Mouse (Mus musculus): ENCODE data around the gene B4gat1. TPM values are rescaled to one million over a fixed set of nuclear protein-coding genes. Genes with fewer than 3 reads are reported as not detected.

Gene B4gat1
- polyA plus RNA-seq, 1 experiment from 2014 or later, result 19.1 TPM

DNA sequence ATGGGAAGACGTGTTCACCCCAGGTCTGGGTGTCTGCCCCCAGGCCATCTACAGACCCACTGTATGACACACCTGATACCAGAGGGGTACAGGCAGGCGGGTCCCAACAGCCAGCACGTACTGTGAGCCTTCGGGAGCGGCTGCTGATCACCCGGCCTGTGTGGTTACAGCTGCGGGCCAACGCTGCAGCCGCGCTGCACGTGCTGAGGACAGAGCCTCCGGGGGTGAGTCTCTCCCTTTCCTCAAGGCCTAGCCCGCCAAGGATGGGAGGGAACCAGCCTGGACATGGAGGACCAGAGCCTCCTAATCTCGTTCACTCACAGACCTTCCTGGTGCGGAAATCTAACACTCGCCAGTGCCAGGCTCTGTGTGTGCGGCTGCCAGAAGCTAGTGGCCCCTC lies 12.4 kb downstream of the B4gat1 start:
- ATAC-seq (replicated peaks; ENCODE audit: low FRiP score) (peak; percentile 35; the same call in 1 of the 2 replicates), DNase-seq (ENCODE audit: low spot score) (no peak)
- H3K27ac ChIP-seq (ENCODE audit: low read depth, low read length), result no peak overlapping the region; the same call in 1 of the 2 replicates
- peak overlapping the region; percentile 31 for H3K4me3 ChIP-seq (ENCODE audit: low read depth, low read length)
- H3K36me3 ChIP-seq (ENCODE audit: control insufficient read depth, insufficient read depth, low read length), result peaks cover 15% of the 10 kb centered on the region; the same call in 1 of the 2 replicates
- H3K27me3 ChIP-seq (replicated peaks; ENCODE audit: control insufficient read depth, insufficient read depth, low read length), result peaks cover 36% of the 10 kb centered on the region
- peak overlapping the region; percentile 51 for H3K4me2 ChIP-seq
- 0 out of 2 replicates have a peak overlapping the region, but pooled peaks have one; percentile 20 for H3K9ac ChIP-seq (ENCODE audit: low read depth, low read length)
- H3K4me1 ChIP-seq (replicated peaks; ENCODE audit: control insufficient read depth, insufficient read depth, low read length), result no peaks in the 10 kb centered on the region
- H3K9me3 ChIP-seq (ENCODE audit: control insufficient read depth, low read length), result no peaks in the 10 kb centered on the region
- 17% methylated on average over 17 of the region's 17 CpGs for WGBS

DNA sequence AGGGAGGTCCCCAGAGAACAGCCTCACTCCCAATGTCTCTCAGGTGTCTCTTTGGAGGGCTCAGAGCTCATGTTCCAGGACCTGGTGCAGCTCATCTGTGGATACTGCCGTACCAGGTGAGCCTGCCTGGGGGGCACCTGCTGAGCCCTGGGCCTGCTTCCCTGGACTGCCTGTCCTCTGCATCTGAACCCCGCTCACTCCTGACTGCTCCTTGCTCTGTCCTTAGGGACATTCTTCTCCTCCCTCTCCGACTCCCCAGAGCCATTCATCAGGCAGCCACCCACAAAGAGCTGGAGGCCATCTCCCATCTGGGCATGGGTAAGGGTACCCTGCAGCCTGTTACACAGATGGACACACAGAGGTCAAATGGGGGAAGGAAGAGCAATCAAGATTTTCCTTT lies 12.9 kb downstream of the B4gat1 start:
- Histone ChIP-seq H3K27ac (ENCODE audit: low read depth, low read length) (no peak overlapping the region; the same call in 1 of the 2 replicates), H3K27me3 (replicated peaks; ENCODE audit: control insufficient read depth, insufficient read depth, low read length) (peaks cover 36% of the 10 kb centered on the region), H3K9ac (ENCODE audit: low read depth, low read length) (0 out of 2 replicates have a peak overlapping the region, but pooled peaks have one; percentile 20), H3K4me2 (peak overlapping the region; percentile 51), H3K4me1 (replicated peaks; ENCODE audit: control insufficient read depth, insufficient read depth, low read length) (peaks cover 2% of the 10 kb centered on the region; the same call in 1 of the 2 replicates), H3K36me3 (ENCODE audit: control insufficient read depth, insufficient read depth, low read length) (peaks cover 13% of the 10 kb centered on the region; the same call in 1 of the 2 replicates), H3K9me3 (ENCODE audit: control insufficient read depth, low read length) (no peaks in the 10 kb centered on the region), H3K4me3 (ENCODE audit: low read depth, low read length) (peak overlapping the region; percentile 31; the same call in 1 of the 2 replicates)
- no peak for DNase-seq (ENCODE audit: low spot score)
- no peak for ATAC-seq (replicated peaks; ENCODE audit: low FRiP score)
- 53% methylated on average over 3 of the region's 3 CpGs for WGBS

DNA sequence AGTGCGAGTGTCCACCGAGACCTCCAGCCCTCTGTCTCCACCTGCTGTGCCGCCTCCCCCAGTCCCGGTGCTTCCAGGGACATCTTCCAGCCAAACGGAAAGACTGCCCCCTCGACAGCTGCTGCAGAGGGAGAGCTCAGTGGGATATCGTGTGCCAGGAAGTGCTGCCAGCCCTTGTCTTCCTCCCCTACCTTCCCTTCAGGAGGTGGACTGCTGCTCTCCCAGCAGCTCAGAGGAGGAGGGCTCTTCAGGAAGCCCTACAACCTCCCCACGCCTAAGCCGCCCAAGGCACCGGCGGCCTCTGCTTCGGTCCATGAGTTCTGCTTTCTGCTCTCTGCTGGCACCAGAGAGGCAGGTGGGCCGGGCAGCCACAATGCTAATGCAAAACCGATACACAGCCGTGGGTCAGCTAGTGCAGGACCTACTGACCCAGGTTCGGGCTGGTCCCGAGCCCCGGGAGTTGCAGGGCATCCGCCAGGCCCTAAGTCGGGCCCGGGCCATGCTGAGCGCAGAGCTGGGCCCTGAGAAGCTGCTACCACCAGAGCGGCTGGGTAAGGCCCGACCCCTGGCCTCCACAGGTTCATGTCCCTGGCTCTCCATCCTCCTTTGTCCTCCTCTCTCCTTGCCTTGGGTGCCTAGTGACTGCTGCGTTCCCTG lies 13.7 kb downstream of the B4gat1 start:
- Histone ChIP-seq H3K9ac (ENCODE audit: low read depth, low read length) (no peak overlapping the region), H3K4me2 (peak overlapping the region; percentile 10; the same call in 1 of the 2 replicates), H3K36me3 (ENCODE audit: control insufficient read depth, insufficient read depth, low read length) (peaks cover 11% of the 10 kb centered on the region; the same call in 1 of the 2 replicates), H3K9me3 (ENCODE audit: control insufficient read depth, low read length) (no peaks in the 10 kb centered on the region), H3K4me3 (ENCODE audit: low read depth, low read length) (no peak overlapping the region), H3K27me3 (replicated peaks; ENCODE audit: control insufficient read depth, insufficient read depth, low read length) (peaks cover 36% of the 10 kb centered on the region), H3K27ac (ENCODE audit: low read depth, low read length) (no peak overlapping the region), H3K4me1 (replicated peaks; ENCODE audit: control insufficient read depth, insufficient read depth, low read length) (peaks cover 7% of the 10 kb centered on the region; the same call in 1 of the 2 replicates)
- ATAC-seq (replicated peaks; ENCODE audit: low FRiP score) (no peak), DNase-seq (ENCODE audit: low spot score) (no peak)
- WGBS, result 38% methylated on average over 25 of the region's 25 CpGs

DNA sequence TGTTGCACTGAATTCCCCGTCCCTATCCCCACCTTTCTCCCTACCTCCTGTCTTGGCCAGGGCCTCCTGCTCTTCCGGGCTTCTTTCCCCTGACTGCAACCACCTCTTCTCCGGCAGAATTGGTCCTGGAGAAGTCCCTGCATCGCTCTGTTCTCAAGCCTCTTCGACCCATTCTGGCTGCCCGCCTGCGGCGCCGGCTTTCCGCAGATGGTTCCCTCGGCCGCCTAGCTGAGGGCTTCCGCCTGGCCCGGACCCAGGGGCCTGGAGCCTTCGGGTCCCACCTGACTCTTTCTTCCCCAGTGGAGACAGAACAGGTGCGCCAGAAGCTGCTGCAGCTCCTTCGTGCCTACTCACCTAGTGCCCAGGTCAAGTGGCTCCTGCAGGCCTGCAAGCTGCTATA lies 14.2 kb downstream of the B4gat1 start:
- ATAC-seq (replicated peaks; ENCODE audit: low FRiP score), result no peak

DNA sequence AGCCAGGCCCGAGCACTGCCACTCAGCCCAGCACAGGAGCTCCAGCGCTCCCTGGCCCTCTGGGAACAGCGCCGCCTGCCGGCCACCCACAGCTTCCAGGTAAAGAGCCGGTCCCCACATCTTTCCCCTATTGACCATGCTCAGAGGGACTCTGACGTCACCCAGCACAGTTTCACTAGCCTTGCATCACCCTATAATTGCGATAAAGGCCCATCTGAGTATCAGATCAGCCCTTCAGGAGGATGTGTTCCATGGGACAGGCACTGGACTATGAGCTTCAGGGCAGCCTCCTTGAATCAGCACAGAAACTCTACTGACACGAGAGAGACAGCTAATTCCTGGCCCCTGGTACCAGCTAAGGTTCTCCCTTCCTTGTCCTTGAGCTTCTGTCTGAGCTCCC lies 15.3 kb downstream of the B4gat1 start:
- Histone ChIP-seq H3K9ac (ENCODE audit: low read depth, low read length) (no peak overlapping the region), H3K27me3 (replicated peaks; ENCODE audit: control insufficient read depth, insufficient read depth, low read length) (peaks cover 36% of the 10 kb centered on the region), H3K9me3 (ENCODE audit: control insufficient read depth, low read length) (no peaks in the 10 kb centered on the region), H3K4me2 (no peak overlapping the region), H3K27ac (ENCODE audit: low read depth, low read length) (no peak overlapping the region), H3K36me3 (ENCODE audit: control insufficient read depth, insufficient read depth, low read length) (peaks cover 3% of the 10 kb centered on the region; the same call in 1 of the 2 replicates), H3K4me3 (ENCODE audit: low read depth, low read length) (no peak overlapping the region), H3K4me1 (replicated peaks; ENCODE audit: control insufficient read depth, insufficient read depth, low read length) (peaks cover 18% of the 10 kb centered on the region)
- peak; percentile 63 for DNase-seq (ENCODE audit: low spot score)
- ATAC-seq (replicated peaks; ENCODE audit: low FRiP score), result no peak
- 28% methylated on average over 9 of the region's 9 CpGs for WGBS

More for the DNA sequence above, 14.2 kb downstream of the B4gat1 start:
- Histone ChIP-seq H3K4me3 (ENCODE audit: low read depth, low read length) (no peak overlapping the region), H3K36me3 (ENCODE audit: control insufficient read depth, insufficient read depth, low read length) (peaks cover 8% of the 10 kb centered on the region; the same call in 1 of the 2 replicates), H3K4me1 (replicated peaks; ENCODE audit: control insufficient read depth, insufficient read depth, low read length) (peaks cover 8% of the 10 kb centered on the region), H3K27me3 (replicated peaks; ENCODE audit: control insufficient read depth, insufficient read depth, low read length) (peaks cover 36% of the 10 kb centered on the region), H3K27ac (ENCODE audit: low read depth, low read length) (no peak overlapping the region), H3K9me3 (ENCODE audit: control insufficient read depth, low read length) (no peaks in the 10 kb centered on the region), H3K9ac (ENCODE audit: low read depth, low read length) (no peak overlapping the region), H3K4me2 (no peak overlapping the region)
- DNase-seq (ENCODE audit: low spot score), result no peak
- WGBS, result 66% methylated on average over 17 of the region's 17 CpGs

DNA sequence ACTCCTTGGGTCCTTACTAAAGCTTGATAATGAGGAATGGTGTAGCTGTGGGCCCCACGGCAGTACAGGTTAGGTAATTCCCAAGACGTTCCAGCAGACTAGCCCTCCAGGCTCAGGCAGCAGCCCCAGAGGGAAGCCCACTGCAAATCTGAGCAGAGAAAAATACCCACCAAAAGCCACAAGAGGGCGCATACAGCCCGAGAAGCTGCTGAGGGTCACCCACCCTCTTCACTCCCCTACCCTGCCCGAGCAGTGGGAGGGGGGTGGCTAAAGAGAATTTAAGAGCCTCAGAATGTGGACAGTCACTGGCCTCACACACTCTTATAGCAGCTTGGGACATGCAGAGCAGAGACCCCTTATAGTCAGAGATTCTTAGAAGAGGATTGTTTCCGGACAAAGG lies 17.6 kb downstream of the B4gat1 start:
- Histone ChIP-seq H3K36me3 (ENCODE audit: control insufficient read depth, insufficient read depth, low read length) (no peaks in the 10 kb centered on the region), H3K9me3 (ENCODE audit: control insufficient read depth, low read length) (no peaks in the 10 kb centered on the region), H3K9ac (ENCODE audit: low read depth, low read length) (no peak overlapping the region), H3K4me1 (replicated peaks; ENCODE audit: control insufficient read depth, insufficient read depth, low read length) (peaks cover 40% of the 10 kb centered on the region), H3K27me3 (replicated peaks; ENCODE audit: control insufficient read depth, insufficient read depth, low read length) (peaks cover 27% of the 10 kb centered on the region), H3K4me3 (ENCODE audit: low read depth, low read length) (no peak overlapping the region), H3K4me2 (no peak overlapping the region), H3K27ac (ENCODE audit: low read depth, low read length) (no peak overlapping the region)
- 13% methylated on average over 6 of the region's 6 CpGs for WGBS
- DNase-seq (ENCODE audit: low spot score), result peak; percentile 64
- no peak for ATAC-seq (replicated peaks; ENCODE audit: low FRiP score)

DNA sequence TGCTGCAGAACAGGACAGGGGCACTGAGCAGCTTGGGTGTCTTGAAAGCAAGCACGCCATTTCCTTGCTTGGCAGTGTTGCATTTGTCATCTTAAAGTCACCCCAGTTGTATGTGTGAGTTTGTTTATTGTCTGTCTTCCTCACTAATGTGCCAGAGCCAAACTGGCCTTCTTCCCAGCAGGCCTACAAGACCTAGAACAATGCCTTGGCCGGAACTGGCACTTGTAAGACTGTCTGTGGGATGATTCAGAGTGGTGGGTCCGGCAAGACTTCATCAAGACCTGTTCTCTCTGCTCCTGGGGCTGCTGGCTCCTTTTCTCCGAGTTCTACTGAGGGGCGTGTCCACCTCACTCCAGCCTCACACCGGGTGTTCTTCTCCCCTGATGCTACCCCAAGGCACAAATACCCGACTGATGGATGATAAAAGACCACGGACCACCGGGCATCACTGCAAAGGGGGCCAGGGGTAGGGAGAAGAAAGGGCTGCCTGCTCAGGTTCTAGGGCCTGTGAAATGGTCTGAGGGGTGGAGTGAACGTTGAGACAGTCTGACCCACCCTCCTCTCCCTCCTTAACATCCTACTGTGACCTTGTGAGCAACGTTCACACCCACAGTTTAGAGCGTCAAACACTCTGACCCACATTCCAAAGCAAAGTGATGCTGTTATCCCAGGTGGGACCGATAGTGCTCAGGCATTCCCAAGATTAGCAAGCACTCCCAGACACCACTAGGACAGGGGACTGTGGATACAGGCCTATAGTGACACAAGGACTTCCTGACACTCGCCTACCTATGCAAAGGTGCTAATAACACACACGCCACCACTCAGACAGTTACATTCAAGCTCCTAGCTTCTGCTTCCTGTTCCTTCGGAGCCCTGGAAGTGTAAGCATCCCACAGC lies 19.5 kb downstream of the B4gat1 start:
- WGBS, result 29% methylated on average over 16 of the region's 16 CpGs
- H3K4me1 ChIP-seq (replicated peaks; ENCODE audit: control insufficient read depth, insufficient read depth, low read length), result peaks cover 42% of the 10 kb centered on the region
- H3K9me3 ChIP-seq (ENCODE audit: control insufficient read depth, low read length), result no peaks in the 10 kb centered on the region
- H3K27me3 ChIP-seq (replicated peaks; ENCODE audit: control insufficient read depth, insufficient read depth, low read length), result peaks cover 8% of the 10 kb centered on the region
- DNase-seq (ENCODE audit: low spot score) (no peak), ATAC-seq (replicated peaks; ENCODE audit: low FRiP score) (no peak)
- no peak overlapping the region for H3K4me2 ChIP-seq
- H3K27ac ChIP-seq (ENCODE audit: low read depth, low read length), result peak overlapping the region; percentile 45
- no peak overlapping the region for H3K4me3 ChIP-seq (ENCODE audit: low read depth, low read length)
- no peak overlapping the region for H3K9ac ChIP-seq (ENCODE audit: low read depth, low read length)
- no peaks in the 10 kb centered on the region for H3K36me3 ChIP-seq (ENCODE audit: control insufficient read depth, insufficient read depth, low read length)

All from liver, embryonic 11.5 days (tissue).